Mouse (Mus musculus): ENCODE measurements around the gene St6galnac5.

DNA sequence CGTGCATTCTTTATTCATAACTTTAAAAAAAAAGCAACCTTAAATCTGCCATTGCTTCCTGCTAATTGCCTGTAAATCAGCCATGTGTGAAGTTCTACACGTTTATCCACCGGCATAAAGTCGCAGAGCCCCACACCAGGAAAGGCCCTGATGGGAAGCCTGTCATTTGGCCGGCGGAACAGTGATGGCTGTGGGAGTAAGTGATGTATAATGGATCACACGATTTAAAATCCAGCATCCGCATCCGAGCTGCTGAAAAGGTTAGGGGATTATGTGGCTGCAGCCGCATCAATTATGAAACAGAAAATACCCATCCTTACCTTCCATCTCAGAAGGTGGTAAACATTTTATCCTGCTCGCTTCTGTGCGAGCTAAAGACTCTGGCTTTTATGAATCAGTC lies 110.0 kb downstream of the St6galnac5 start:
- TF ChIP-seq CTCF (IDR thresholded peaks at IDR 0.05; ENCODE audit: extremely low read depth, insufficient read depth, insufficient read length, insufficient replicate concordance) (no peak), POLR2A (IDR thresholded peaks at IDR 0.05; ENCODE audit: low read depth, low read length) (no peak)

All from spleen, adult 2 months (tissue).